Mouse (Mus musculus) testis, adult 2 months (tissue): ENCODE data around the gene Prrt4. TPM values are rescaled to one million over a fixed set of nuclear protein-coding genes. Genes with fewer than 3 reads are reported as not detected.
A peak's percentile ranks its signal among the peaks of the same experiment; 100 is the strongest.
"Not testable (repeated sequence)": the region's sequence is repeated elsewhere in the genome, so short reads cannot be mapped to it uniquely, and the experiment has no call there.

Source experiments
- H3K27ac ChIP-seq: fragments of 200-500 bp; 2 replicates; pipeline ENCODE4 v1.5.1; 2012; ENCODE audit warnings: low read depth, low read length; ENCODE audit not compliant: control insufficient read depth, insufficient read depth
- H3K27me3 ChIP-seq: fragments of 200-500 bp; 2 replicates; pipeline ENCODE4 v1.6.1; 2012; ENCODE audit warnings: mild to moderate bottlenecking, low read length, moderate library complexity; ENCODE audit not compliant: control insufficient read depth, insufficient read depth
- H3K36me3 ChIP-seq: fragments of 200-500 bp; 2 replicates; pipeline ENCODE4 v1.6.1; 2012; ENCODE audit warnings: mild to moderate bottlenecking, low read length; ENCODE audit not compliant: control insufficient read depth, insufficient read depth
- H3K4me1 ChIP-seq: fragments of 200-500 bp; 2 replicates; pipeline ENCODE4 v1.6.1; 2012; ENCODE audit warnings: low read length; ENCODE audit not compliant: control insufficient read depth, insufficient read depth
- H3K4me3 ChIP-seq: fragments of 200-500 bp; 2 replicates; pipeline ENCODE4 v1.5.1; 2012; ENCODE audit warnings: low read depth, mild to moderate bottlenecking, low read length, moderate library complexity, mixed read lengths; ENCODE audit not compliant: control insufficient read depth
- CTCF ChIP-seq: fragments of 200-500 bp; IDR thresholded peaks from 2 replicates; pipeline ENCODE4 v1.5.1; 2012; ENCODE audit warnings: low read depth, mild to moderate bottlenecking, inconsistent platforms, low read length, moderate library complexity; ENCODE audit not compliant: control insufficient read depth, insufficient read depth, insufficient replicate concordance
- POLR2A ChIP-seq: fragments of 200-500 bp; IDR thresholded peaks from 2 replicates; pipeline ENCODE4 v1.6.1; 2012; ENCODE audit warnings: low read depth, mild to moderate bottlenecking, inconsistent platforms, low read length, moderate library complexity; ENCODE audit not compliant: control insufficient read depth
- polyA plus RNA-seq: library from polyadenylated mRNA; depleted of rRNA; stranded (reverse); fragments of >200 nt; gene quantifications from 2 replicates; pipeline ENCODE4 v1.2.3, GENCODE M21; 2012; rRNA removed

Prrt4 gene
- 0.48 and 0.57 TPM in 2 replicates for polyA plus RNA-seq

DNA sequence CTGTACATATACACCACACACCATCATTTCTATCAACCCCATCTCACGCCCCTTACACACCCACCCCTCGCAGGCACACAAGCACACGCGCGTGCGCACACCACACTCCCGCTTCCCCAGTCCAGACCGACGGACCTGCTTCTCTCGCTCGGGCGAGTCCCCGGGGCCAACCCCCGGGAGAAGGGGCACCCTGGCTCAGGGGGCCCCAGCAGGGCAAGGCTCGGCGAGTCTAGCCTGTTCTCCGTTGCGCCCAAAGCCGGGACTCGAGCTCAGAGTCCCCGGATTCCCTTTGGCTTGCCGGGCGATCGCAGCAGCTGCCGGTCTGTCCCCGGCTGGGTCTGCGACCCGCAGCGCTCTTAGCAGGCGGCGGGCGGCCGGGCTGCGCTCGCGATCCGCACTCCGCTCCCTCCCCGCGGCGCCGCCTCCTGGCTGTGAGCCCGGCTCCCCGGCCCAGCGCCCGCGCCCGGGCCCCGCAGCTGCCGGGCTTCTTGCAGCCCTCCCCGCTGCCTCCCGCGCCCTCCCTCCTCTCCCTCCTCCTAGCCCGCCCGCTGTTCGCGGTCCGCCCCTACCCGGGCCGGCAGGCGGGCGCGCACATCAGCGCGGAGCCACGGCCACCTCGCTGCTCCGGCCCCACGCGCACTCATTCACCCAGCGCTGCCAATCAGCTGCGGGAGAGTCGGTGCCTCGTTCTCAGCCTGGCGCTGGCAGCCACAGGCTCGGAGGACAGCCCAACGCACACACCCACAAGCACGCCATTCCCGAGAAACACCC, at the start of gene Prrt4:
Gene Prrt4 (minus strand): TSS at position 697 of the 771 bp plus-strand sequence.
- Histone ChIP-seq H3K27ac (no peak within 1 kb of the TSS), H3K36me3 (no peaks in the 10 kb centered on the region), H3K4me3 (peak within 1 kb of the TSS; percentile 69), H3K4me1 (peaks cover 10% of the 10 kb centered on the region), H3K27me3 (no peaks in the 10 kb centered on the region)
- no peak for TF ChIP-seq POLR2A
- TF ChIP-seq CTCF = no peak

GRCm38 (mm10) chr6:29217717-29218116, 38.3 kb upstream of the Prrt4 start:
- H3K27ac ChIP-seq, H3K4me3 ChIP-seq, H3K36me3 ChIP-seq, H3K4me1 ChIP-seq, H3K27me3 ChIP-seq: not testable (repeated sequence)

DNA sequence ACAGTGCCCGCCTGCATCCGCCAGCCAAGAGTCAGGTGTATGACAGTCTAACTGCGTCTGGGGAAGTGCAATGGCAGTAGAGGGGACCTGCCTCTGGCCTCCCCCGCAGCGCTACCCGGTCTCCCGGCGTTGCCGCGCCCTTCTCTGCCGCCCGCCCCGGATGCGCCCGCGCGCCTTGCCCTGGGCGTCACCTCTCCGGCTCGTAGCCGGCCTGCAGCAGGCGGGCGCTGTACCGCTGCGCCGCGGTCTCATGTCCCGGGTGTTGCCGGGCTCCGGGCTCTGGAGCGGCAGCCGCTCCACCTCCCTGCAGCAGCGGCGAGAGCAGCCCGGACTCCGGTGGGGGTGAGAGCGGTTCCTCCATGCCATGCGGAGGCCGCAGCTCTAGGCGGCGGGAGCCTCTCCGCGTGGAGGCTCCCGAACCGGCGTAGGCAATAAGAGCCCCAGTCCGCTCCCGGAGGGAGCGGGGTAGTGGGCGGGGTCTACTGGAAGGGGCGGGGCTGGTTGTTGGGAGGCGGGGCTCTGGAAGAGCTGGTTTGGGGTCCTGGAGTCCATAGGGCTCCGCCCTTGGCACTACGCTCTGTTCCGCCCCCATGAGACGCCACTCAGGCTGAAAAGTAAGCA, 36.6 kb upstream of the Prrt4 start, which contains the start of gene Impdh1:
Gene Impdh1 (minus strand): TSS at position 484 of the 621 bp plus-strand sequence.
- Histone ChIP-seq H3K4me1 (peaks cover 20% of the 10 kb centered on the region), H3K27ac (no peak within 1 kb of the TSS)
- TF ChIP-seq CTCF (no peak), POLR2A (no peak)

GRCm38 (mm10) chr6:29215181-29215580, 35.8 kb upstream of the Prrt4 start:
- H3K27me3 ChIP-seq = no peaks in the 10 kb centered on the region; the same call in 1 of the 2 replicates
- H3K36me3 ChIP-seq = no peaks in the 10 kb centered on the region
- TF ChIP-seq CTCF = no peak
- TF ChIP-seq POLR2A = no peak
- peak overlapping the region; percentile 75 for H3K4me3 ChIP-seq
- H3K27ac ChIP-seq = no peak overlapping the region
- peaks cover 21% of the 10 kb centered on the region for H3K4me1 ChIP-seq

More for the DNA sequence above, 36.6 kb upstream of the Prrt4 start, which contains the start of gene Impdh1:
- peak within 1 kb of the TSS; percentile 75 for H3K4me3 ChIP-seq
- no peaks in the 10 kb centered on the region; the same call in 1 of the 2 replicates for H3K27me3 ChIP-seq
- H3K36me3 ChIP-seq = no peaks in the 10 kb centered on the region

DNA sequence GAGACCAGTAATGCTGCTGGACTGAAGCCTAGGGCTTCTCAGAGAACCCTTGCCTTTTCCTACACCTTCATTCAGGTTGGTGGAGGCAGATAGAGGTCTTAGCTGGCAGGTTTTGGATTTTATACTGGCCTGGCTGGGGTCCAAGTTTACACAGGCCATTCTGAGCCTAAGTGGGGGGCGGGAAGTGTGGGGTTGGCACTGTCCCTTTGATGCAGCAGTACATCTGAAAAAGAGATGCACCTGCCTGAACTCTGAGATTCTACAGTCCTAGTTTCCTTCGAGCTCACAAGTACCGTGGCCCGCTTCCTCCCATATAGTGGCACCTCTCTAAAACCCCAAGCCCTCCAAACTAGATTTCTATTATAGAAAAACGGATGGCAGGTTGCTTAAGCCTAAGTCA, 35.4 kb upstream of the Prrt4 start:
- no peaks in the 10 kb centered on the region; the same call in 1 of the 2 replicates for H3K27me3 ChIP-seq
- H3K4me3 ChIP-seq = no peak overlapping the region
- peaks cover 21% of the 10 kb centered on the region for H3K4me1 ChIP-seq
- no peak overlapping the region; the same call in 1 of the 2 replicates for H3K27ac ChIP-seq
- H3K36me3 ChIP-seq = no peaks in the 10 kb centered on the region
- TF ChIP-seq POLR2A = no peak

GRCm38 (mm10) chr6:29214245-29214644, 34.9 kb upstream of the Prrt4 start:
- Histone ChIP-seq H3K4me1 (peaks cover 21% of the 10 kb centered on the region), H3K27me3 (no peaks in the 10 kb centered on the region; the same call in 1 of the 2 replicates), H3K27ac (no peak overlapping the region), H3K4me3 (no peak overlapping the region), H3K36me3 (no peaks in the 10 kb centered on the region)
- TF ChIP-seq POLR2A (no peak), CTCF (no peak)

GRCm38 (mm10) chr6:29213436-29213835, 34.1 kb upstream of the Prrt4 start:
- Histone ChIP-seq H3K27ac (no peak overlapping the region), H3K4me3 (no peak overlapping the region), H3K4me1 (peaks cover 21% of the 10 kb centered on the region)

More at GRCm38 (mm10) chr6:29213436-29213835, 34.1 kb upstream of the Prrt4 start:
- H3K27me3 ChIP-seq = no peaks in the 10 kb centered on the region; the same call in 1 of the 2 replicates
- TF ChIP-seq CTCF = no peak
- TF ChIP-seq POLR2A = no peak
- H3K36me3 ChIP-seq = no peaks in the 10 kb centered on the region
